Mouse (Mus musculus) hindbrain, embryonic 14.5 days (tissue): ENCODE data around the gene Kctd2. TPM values are rescaled to one million over a fixed set of nuclear protein-coding genes. Genes with fewer than 3 reads are reported as not detected.

ENCODE experiments used
- ATAC-seq: fragments of 200-750 bp; cut with Nextera tagmentation; 2 replicates; pipeline ENCODE4 v1.8.0; 2017; ENCODE audit warnings: moderate number of reproducible peaks, mild to moderate bottlenecking, moderate TSS enrichment, moderate library complexity; ENCODE audit not compliant: low FRiP score
- DNase-seq: peaks from one replicate; pipeline ENCODE4 v3.0.0-alpha.2; 2015; ENCODE audit warnings: low spot score
- H3K27ac ChIP-seq: fragments of 300-500 bp; sonication (generic); 2 replicates; pipeline ENCODE4 v1.5.1; 2014; ENCODE audit warnings: mild to moderate bottlenecking, moderate library complexity
- H3K27me3 ChIP-seq: fragments of 300-500 bp; sonication (generic); 2 replicates; pipeline ENCODE4 v1.6.1; 2014; ENCODE audit warnings: mild to moderate bottlenecking, low read length, mixed read lengths; ENCODE audit not compliant: control insufficient read depth, insufficient read depth
- H3K36me3 ChIP-seq: fragments of 300-500 bp; sonication (generic); replicated peaks from 2 replicates; pipeline ENCODE4 v1.6.1; 2014; ENCODE audit not compliant: control insufficient read depth, insufficient read depth
- H3K4me1 ChIP-seq: fragments of 300-500 bp; sonication (generic); replicated peaks from 2 replicates; pipeline ENCODE4 v1.6.1; 2014; ENCODE audit warnings: antibody characterized with exemption, low read length, mixed read lengths; ENCODE audit not compliant: control insufficient read depth, insufficient read depth
- H3K4me2 ChIP-seq: fragments of 300-500 bp; sonication (generic); replicated peaks from 2 replicates; pipeline ENCODE4 v1.6.1; 2014; ENCODE audit warnings: mild to moderate bottlenecking, moderate library complexity
- H3K4me3 ChIP-seq: fragments of 300-500 bp; sonication (generic); replicated peaks from 2 replicates; pipeline ENCODE4 v1.5.1; 2014; ENCODE audit warnings: mild to moderate bottlenecking, low read length
- H3K9ac ChIP-seq: fragments of 300-500 bp; sonication (generic); 2 replicates; pipeline ENCODE4 v1.6.1; 2014
- H3K9me3 ChIP-seq: fragments of 300-500 bp; sonication (generic); 2 replicates; pipeline ENCODE4 v1.6.1; 2016; ENCODE audit warnings: low read length; ENCODE audit not compliant: control insufficient read depth
- WGBS: fragments of 180-500 bp; shearing (Covaris S2); extraction: QIAGEN DNeasy Blood & Tissue Kit; methylation state at CpG from one replicate; pipeline ENCODE4 v1.1.7; 2014; 5-methylcytosine and 5-hydroxymethylcytosine counted together
- polyA plus RNA-seq: library from polyadenylated mRNA; unstranded; fragments of >200 nt; fragmentation: Nextera tagmentation; extraction: Ambion mirVana; gene quantifications from 2 replicates; pipeline ENCODE4 v1.2.1, GENCODE M21; 2014

Gene Kctd2
- polyA plus RNA-seq, 1 experiment from 2014 or later, result 32.3 TPM

DNA sequence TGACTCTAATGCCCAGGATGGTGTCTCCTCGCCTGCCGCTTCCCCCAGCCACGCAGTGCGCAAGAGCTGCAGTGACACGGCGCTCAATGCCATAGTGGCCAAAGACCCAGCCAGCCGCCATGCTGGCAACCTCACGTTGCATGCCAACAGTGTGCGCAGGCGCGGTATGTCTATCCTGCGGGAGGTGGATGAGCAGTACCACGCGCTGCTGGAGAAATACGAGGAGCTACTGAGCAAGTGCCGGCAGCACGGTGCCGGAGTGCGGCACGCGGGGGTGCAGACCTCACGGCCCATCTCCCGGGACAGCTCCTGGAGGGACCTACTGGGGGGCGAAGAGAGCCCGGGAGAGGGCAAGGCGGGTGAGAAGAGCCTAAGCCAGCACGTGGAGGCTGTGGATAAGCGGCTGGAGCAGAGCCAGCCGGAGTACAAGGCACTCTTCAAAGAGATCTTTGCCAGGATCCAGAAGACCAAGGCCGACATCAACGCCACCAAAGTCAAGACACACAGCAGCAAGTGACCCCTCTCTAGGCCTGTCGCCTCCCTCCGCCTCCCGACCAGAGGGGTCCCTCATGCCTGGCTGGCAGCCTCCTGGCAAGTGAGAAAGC lies 26.1 kb upstream of the Kctd2 start:
- no peak for ATAC-seq
- Histone ChIP-seq H3K27ac (no peak overlapping the region), H3K9ac (no peak overlapping the region), H3K27me3 (no peaks in the 10 kb centered on the region), H3K4me1 (no peaks in the 10 kb centered on the region), H3K4me3 (no peak overlapping the region), H3K9me3 (no peaks in the 10 kb centered on the region), H3K4me2 (no peak overlapping the region), H3K36me3 (peaks cover 76% of the 10 kb centered on the region)
- WGBS, result 67% methylated on average over 34 of the region's 34 CpGs
- no peak for DNase-seq

DNA sequence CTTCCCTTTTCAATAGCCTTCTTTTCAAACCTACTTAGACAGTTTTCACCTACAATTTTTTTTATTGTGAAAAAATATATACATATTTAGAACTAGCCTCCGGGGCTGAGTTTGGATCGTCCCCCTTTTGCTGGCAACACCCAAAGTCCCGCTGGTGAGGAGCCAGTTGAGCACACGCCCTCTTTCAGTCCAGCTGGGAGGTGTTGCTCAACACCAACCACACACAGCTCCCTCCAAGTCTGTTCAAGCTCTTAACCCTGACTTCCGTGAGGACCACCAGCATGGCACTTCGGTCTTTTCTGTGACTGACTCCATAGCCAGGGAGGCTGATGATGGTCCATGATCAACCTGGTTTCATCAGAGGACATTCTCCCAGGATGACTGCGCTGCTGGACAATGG lies 21.8 kb upstream of the Kctd2 start:
- WGBS, result 89% methylated on average over 7 of the region's 7 CpGs
- Histone ChIP-seq H3K4me3 (no peak overlapping the region), H3K4me1 (0 out of 2 replicates have a peak, but pooled peaks cover 9% of the 10 kb centered on the region), H3K27me3 (no peaks in the 10 kb centered on the region), H3K36me3 (peaks cover 38% of the 10 kb centered on the region), H3K9me3 (no peaks in the 10 kb centered on the region), H3K27ac (no peak overlapping the region), H3K4me2 (no peak overlapping the region), H3K9ac (no peak overlapping the region)
- no peak for ATAC-seq
- DNase-seq, result no peak

DNA sequence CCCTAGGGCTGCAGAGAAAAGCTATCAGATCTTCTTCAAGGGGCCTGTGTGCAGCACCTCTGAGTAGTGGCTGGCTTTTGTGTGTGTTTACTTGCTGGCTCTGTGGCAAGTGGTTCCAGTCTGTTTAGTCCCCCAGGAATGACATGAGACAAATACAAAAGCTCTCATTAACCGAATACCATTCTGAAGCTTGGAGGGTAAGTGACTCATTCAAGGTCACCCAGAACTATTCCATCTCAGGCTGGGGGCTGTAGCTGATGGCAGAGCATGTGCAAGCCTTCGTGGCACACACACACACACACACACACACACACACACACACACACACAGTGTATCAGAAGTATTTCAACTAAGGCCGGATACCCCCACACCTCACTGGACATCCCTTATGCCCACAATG lies 19.8 kb upstream of the Kctd2 start:
- Histone ChIP-seq H3K9me3 (no peaks in the 10 kb centered on the region), H3K9ac (no peak overlapping the region), H3K4me1 (peaks cover 18% of the 10 kb centered on the region), H3K27ac (no peak overlapping the region; the same call in 1 of the 2 replicates), H3K4me2 (no peak overlapping the region), H3K27me3 (no peaks in the 10 kb centered on the region), H3K36me3 (peaks cover 18% of the 10 kb centered on the region), H3K4me3 (no peak overlapping the region)
- ATAC-seq (no peak), DNase-seq (no peak)
- WGBS, result 89% methylated on average over 3 of the region's 3 CpGs

GRCm38 (mm10) chr11:115400630-115401391 lies 19.1 kb upstream of the Kctd2 start:
- no peak for ATAC-seq
- Histone ChIP-seq H3K27ac (peak overlapping the region; percentile 75), H3K36me3 (peaks cover 14% of the 10 kb centered on the region), H3K4me1 (peaks cover 22% of the 10 kb centered on the region), H3K9ac (no peak overlapping the region), H3K27me3 (no peaks in the 10 kb centered on the region), H3K4me2 (0 out of 2 replicates have a peak overlapping the region, but pooled peaks have one; percentile 3), H3K4me3 (no peak overlapping the region), H3K9me3 (no peaks in the 10 kb centered on the region)
- no peak for DNase-seq
- WGBS, result 28% methylated on average over 11 of the region's 11 CpGs

DNA sequence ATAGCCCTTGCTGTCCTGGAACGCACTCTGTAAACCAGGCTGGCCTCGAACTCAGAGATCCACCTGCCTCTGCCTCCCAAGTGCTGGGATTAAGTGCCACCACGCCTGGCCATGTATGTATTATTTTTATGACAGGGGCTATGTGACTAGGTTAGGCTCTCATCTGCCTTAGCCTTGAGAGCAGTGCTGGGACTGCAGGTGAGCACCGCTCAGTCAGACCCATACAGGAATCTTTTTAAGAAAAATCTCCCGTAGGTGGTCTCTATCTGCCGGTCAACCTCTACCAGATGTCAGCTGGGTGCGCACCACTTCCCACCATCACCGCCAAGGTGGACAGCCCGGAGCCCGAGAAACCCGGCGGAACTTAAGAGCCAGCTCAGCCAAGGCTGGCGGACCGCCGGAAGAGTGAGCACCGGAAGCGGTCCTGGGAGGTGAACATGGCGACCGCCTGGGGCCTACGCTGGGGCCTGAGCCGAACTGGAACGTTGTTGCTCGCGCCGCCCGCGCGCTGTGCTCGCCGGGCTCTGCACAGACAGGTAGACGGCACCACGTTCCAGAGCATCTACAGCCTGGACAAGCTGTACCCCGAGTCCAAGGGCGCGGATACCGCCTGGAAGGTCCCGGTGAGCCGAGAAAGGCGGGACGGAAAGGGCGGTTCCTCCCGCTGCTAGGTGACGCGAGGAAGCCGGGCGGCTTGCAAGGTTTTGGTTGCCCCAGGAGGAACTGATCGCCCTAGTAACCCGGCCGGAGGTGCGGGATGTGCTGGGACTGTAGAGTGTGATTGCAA lies 16.4 kb upstream of the Kctd2 start, which contains the start of gene Mrpl58:
TSS of gene Mrpl58 (plus strand) at position 415 of the 787 bp plus-strand sequence.
- H3K4me3 ChIP-seq, result peak within 1 kb of the TSS; percentile 52
- ATAC-seq (peak; percentile 80), DNase-seq (peak; percentile 83)
- peak within 1 kb of the TSS; percentile 79 for H3K9ac ChIP-seq
- H3K4me2 ChIP-seq, result peak within 1 kb of the TSS; percentile 86
- peaks cover 22% of the 10 kb centered on the region for H3K4me1 ChIP-seq
- H3K36me3 ChIP-seq, result peaks cover 28% of the 10 kb centered on the region
- no peaks in the 10 kb centered on the region for H3K27me3 ChIP-seq
- H3K9me3 ChIP-seq, result no peaks in the 10 kb centered on the region
- peak within 1 kb of the TSS; percentile 82 for H3K27ac ChIP-seq
- WGBS, result 4% methylated on average over 50 of the region's 50 CpGs

DNA sequence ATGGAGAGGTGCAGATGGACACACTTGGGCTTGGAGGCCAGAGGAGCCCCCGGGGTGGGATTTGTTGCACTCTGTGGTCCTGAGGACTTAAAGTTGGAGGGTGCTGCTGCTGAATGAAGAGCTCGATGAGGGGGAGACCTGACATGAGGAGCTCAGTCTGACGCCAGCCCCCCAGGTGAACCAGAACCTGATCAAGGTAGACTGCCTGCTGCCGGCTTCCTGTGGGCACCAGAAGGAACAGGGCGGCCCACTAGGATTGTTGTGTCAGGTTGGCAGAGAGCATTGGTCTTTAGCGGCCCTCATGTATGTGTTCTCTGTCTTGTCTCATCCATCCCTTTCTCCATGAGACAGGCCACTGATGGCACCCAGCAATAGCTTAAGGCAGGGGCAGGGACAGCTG lies 14.2 kb upstream of the Kctd2 start:
- WGBS, result 95% methylated on average over 6 of the region's 6 CpGs
- no peaks in the 10 kb centered on the region for H3K27me3 ChIP-seq

GRCm38 (mm10) chr11:115406858-115407401 lies 13.0 kb upstream of the Kctd2 start:
- peaks cover 53% of the 10 kb centered on the region for H3K36me3 ChIP-seq

More for the DNA sequence above, 14.2 kb upstream of the Kctd2 start:
- no peak overlapping the region for H3K4me3 ChIP-seq
- H3K4me2 ChIP-seq, result no peak overlapping the region
- H3K36me3 ChIP-seq, result peaks cover 45% of the 10 kb centered on the region
- DNase-seq, result no peak
- H3K4me1 ChIP-seq, result peaks cover 24% of the 10 kb centered on the region
- H3K9ac ChIP-seq, result no peak overlapping the region
- H3K27ac ChIP-seq, result no peak overlapping the region
- ATAC-seq, result no peak
- H3K9me3 ChIP-seq, result no peaks in the 10 kb centered on the region

GRCm38 (mm10) chr11:115408266-115408920 lies 11.5 kb upstream of the Kctd2 start:
- ATAC-seq, result no peak
- Histone ChIP-seq H3K36me3 (peaks cover 53% of the 10 kb centered on the region), H3K9me3 (no peaks in the 10 kb centered on the region), H3K27ac (peak overlapping the region; percentile 80), H3K4me3 (no peak overlapping the region), H3K27me3 (no peaks in the 10 kb centered on the region), H3K9ac (0 out of 2 replicates have a peak overlapping the region, but pooled peaks have one; percentile 2), H3K4me1 (peaks cover 31% of the 10 kb centered on the region), H3K4me2 (no peak overlapping the region)
- WGBS, result 77% methylated on average over 6 of the region's 6 CpGs
- no peak for DNase-seq

More at GRCm38 (mm10) chr11:115406858-115407401, 13.0 kb upstream of the Kctd2 start:
- ATAC-seq, result no peak
- no peak overlapping the region for H3K9ac ChIP-seq
- H3K27me3 ChIP-seq, result no peaks in the 10 kb centered on the region
- peaks cover 22% of the 10 kb centered on the region for H3K4me1 ChIP-seq
- no peak overlapping the region for H3K4me3 ChIP-seq
- H3K27ac ChIP-seq, result no peak overlapping the region
- WGBS, result 96% methylated on average over 17 of the region's 17 CpGs
- DNase-seq, result no peak
- H3K9me3 ChIP-seq, result no peaks in the 10 kb centered on the region
- no peak overlapping the region for H3K4me2 ChIP-seq
